Mouse (Mus musculus): ENCODE data around the gene Serinc1.

DNA sequence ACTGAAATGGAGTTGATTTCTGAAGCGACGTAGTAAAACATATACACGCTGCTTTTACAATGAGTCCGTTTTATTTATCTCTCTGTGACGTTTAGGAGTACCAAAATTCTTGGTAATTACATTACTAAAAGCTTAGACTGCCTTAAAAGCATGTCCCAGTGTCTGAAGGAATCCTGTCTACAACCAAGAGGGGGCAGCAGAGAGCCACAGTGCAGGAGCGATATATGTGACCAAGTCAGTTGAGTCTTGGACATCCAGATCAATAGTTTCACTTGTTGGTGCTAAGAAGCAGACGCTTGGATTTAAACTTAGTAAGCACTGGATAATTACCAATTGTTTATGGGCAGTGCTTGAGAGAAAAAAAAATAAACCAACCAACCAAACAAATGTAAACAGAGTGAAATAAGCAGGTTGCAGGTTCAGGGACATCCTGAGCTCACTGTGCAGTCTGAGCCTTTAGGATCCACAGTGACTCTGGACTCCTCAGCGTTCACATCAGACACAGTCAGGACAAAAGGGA is 38.9 kb upstream of the Serinc1 start:
- no peak for TF ChIP-seq POLR2A (IDR thresholded peaks at IDR 0.05; ENCODE audit: extremely low read depth, insufficient read depth, low read length)
- TF ChIP-seq CTCF (IDR thresholded peaks at IDR 0.05; ENCODE audit: extremely low read depth, insufficient read depth, low read length) = peak; percentile 50
